Mouse (Mus musculus) adrenal gland, adult 8-10 months (tissue): ENCODE results near the gene Prl3c1. TPM values are rescaled to one million over a fixed set of nuclear protein-coding genes. Genes with fewer than 3 reads are reported as not detected.
"Not testable (repeated sequence)": the region's sequence is repeated elsewhere in the genome, so short reads cannot be mapped to it uniquely, and the experiment has no call there.

ENCODE experiments used
- DNase-seq: peaks from one replicate; pipeline ENCODE4 v3.0.0; 2022
- total RNA-seq, 4 experiments: library from RNA; stranded (reverse); gene quantifications; 2 replicates each; pipeline ENCODE4 v1.2.4; 2022

The Prl3c1 gene
- not detected for total RNA-seq

DNA sequence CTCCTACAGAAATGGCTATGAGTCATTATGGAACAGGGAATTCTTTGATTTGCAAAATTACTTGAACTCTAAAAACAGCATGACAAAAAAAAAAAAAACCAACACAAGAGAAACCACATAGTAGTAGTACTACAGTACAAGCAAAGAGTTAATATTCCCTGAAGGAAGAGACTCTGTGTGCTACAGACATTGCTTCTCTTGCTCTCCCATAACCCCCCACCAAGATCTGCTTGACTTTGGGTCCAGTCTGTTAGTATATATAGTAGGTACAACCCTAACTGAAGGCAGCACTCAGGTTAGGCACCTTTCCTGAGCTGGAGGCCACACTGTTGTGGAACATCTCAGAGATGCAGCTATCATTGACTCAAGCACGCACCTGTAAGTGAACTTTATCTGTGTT lies at the start of gene Prl3c1:
TSS of gene Prl3c1 (plus strand) at position 301 of the 400 bp plus-strand sequence.
- no peak for DNase-seq

- DNase-seq = no peak
Observed at GRCm38 (mm10) chr13:27148264-27148663, 48.2 kb upstream of the Prl3c1 start.

- DNase-seq = not testable (repeated sequence)
Observed at GRCm38 (mm10) chr13:27156490-27156889, 40.0 kb upstream of the Prl3c1 start, which contains the start of gene Prl3d3. Prl3d3 (plus strand) TSS chr13:27156790.

GRCm38 (mm10) chr13:27241547-27241946 lies 45.1 kb downstream of the Prl3c1 start, which contains the start of gene Prl3b1:
Prl3b1 (plus strand) TSS chr13:27241847.
- DNase-seq = no peak

Other genes with a start within 250 kb of the Prl3c1 start
- gene Prl, start 139.1 kb upstream of the Prl3c1 start, total RNA-seq = not detected
- not detected for gene Prl3d1, start 102.5 kb upstream of the Prl3c1 start, total RNA-seq
- not detected for gene Prl3d2, start 75.0 kb upstream of the Prl3c1 start, total RNA-seq
- gene Prl3d3, start 39.9 kb upstream of the Prl3c1 start, total RNA-seq = not detected
- gene Prl3b1, start 45.2 kb downstream of the Prl3c1 start, total RNA-seq = not detected
- gene Prl3a1, start 62.8 kb downstream of the Prl3c1 start, total RNA-seq = not detected
- gene Prl6a1, start 116.0 kb downstream of the Prl3c1 start, total RNA-seq = not detected
- 1 to 10 TPM in 3 of 4 experiments, under 1 TPM in 1; 0.37 to 5.2 (median 3.1) TPM for gene Prl8a2, start 149.0 kb downstream of the Prl3c1 start, total RNA-seq
- gene Prl2b1, start 194.2 kb downstream of the Prl3c1 start, total RNA-seq = not detected
- not detected for gene Prl8a6, start 242.0 kb downstream of the Prl3c1 start, total RNA-seq